Mouse (Mus musculus) fat pad, adult 2 months (tissue): ENCODE data around the gene Pola2.

Experiments
- DNase-seq: peaks from one replicate; pipeline ENCODE4 v3.0.0-alpha.2; 2011; ENCODE audit warnings: low read depth, low spot score; ENCODE audit errors: extremely low read depth

The Pola2 gene

DNA sequence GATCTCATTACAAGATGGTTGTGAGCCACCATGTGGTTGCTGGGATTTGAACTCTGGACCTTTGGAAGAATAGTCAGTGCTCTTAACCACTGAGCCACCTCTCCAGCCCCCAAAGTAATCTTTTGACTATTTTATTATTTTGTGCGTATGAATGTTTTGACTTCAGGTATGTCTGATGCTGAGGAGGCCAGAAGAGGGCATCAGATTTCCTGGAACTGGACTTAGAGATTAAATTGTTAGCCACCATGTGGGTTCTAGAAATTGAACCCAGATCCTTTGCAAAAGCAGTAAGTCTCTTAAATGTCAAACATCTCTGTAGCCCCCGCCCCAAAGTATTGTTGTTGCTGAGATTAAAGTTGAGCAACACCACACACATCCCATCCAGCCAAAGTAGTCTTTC lies 1.9 kb upstream of the Pola2 start:
- no peak for DNase-seq

DNA sequence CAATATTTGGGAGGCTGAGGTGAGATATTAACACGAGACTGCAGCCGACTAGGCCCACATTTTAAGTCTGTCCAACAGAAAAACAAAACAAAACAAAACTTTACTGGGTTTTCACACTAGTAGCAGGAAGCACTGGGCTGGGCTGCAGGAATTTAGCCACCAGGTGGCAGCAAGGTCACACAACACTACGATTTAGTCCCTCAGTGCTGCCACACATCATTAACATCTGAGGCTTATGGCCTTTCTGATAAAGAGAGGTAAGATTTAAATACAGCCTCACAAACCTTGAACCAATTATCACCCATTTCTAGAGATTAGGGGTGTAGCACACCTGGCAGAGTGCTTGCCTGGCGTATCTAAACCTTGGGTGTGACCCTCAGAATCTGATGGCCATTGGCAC lies 1.3 kb upstream of the Pola2 start:
- DNase-seq = no peak

DNA sequence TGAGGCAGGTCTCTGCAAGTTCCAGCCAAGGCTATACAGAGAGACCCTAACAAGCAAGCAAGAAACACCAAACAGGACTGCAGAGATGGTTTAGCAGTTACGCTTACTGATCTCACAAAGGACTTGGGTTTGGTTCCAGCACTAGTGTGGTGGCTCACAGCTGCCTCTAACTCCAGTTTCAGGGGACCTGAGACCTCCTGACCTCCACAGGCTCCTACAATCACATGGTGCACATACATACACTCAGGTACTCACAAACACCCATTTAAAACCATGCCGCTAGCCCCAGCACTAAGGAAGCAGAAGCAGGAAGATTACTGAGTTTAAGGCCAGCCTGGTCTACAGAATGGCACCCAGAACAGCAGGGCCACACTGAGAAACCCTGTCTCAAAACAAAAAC lies 802 bp upstream of the Pola2 start:
- no peak for DNase-seq

DNA sequence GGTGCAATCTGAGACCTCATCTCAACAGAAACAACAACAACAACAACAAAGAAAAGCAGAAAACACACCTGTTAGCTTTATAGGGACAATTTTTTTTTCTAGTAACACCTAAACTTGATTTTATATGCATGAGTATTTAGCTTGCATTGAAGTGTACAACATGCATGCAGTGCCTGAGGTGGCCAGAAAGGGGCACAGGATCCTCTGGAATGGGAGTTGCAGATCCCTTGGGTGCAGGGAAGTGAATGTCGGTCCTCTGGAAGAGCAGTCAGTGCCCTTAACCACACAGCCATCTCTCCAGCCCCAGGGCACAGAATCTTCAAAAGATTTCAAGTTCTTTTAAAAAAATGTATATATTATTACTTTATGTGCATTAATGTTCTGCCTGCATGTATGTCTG lies 1.4 kb downstream of the Pola2 start:
- no peak for DNase-seq

DNA sequence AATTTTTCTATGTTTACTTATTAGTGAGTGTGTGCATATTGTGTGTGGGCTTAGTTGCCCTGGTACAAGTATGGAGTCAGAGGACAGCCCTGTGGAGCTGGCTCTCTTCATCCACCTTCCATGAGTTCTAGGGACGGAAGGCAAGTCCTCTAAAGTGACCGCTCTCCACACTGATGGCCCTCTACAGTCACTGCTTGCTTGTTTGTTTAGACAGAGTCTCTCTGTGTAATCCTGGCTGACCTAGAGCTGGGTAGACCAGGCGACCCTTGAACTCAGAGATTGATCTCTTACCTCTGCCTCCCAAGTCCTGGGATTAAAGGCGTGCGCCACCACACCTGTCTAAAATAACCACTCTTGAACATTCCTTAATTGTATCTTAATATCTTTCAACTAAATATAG lies 6.6 kb downstream of the Pola2 start:
- no peak for DNase-seq

DNA sequence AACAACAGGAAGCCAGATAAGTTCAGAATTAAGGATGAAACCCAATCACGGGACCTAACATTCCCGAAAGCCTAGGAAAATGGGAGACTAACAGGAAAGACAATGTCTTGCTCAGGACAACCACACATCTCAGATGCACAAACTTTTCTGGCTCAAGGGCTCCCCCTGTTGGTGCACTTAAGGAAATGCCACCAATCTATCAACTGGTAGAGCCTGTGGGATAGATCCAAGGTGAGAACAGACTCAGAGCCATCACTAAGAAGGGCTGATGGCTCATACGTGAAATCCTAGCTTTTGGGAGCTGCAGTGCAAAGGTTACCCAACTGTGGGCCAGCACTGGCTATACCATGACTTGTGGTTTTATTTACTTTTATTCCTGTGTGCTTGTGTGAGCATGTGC lies 7.3 kb downstream of the Pola2 start:
- DNase-seq = no peak

DNA sequence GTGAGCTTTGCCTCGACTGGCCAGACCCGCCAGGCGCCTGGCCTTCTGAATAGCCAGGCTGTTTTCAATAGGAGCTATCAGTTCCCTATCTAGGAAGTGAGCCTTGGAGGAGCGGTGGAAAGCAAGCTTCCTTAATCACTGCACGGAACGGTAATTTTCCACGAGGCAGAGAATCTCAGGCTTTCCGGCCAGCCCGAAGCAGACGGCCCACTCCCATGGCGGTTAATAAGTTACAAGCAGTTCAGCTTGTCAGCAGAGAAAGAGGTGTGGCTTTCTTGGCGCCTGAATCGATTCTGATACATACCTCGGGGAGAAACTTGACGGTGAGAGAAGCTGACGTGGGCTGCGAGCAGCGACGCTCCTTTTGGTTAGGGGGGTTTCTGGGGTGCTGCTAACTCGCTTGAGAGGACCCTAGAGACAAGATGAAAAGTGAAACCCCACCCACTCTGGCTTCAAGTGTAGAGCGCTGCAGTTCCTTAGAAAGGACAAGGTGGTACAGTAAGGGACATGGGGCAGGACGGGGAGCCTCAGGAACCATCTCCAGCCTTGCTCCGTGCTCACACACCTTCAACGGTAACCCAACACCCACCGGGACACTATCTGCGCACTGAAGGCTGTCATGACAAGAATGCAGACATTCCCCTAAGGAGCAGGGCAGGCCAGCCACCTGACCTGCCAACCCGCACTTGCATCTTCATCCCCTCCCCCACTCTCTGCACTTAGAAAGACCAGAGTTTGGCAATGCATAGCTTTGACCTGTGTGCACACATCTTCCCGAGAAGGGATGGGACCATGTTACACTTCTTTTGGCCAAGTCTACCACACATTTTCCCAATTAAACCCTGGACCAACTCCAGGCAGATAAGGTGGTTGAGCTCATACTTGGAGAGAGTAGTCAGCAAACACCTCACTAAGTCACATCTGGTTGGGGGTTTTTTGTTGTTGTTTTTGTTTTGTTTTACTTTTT lies 8.0 kb downstream of the Pola2 start:
- no peak for DNase-seq

DNA sequence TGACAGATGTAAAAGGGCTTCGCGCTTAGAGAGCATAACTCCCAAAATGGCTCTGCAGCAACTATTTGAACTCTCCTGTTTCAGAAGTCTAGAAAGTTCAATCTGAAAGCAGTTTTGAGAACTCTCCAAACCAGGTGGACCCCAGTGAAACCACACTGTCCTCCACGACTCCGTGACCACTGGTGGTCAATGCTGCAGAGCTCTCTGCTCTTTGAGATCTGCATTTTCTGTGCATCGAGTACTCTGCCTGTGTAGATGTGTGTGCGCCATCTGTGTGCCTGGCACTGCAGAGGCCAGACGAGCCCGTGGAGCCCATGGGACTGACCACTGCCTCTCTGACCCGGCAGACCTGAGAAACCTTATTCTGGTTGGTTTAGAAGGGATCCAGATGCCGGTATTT lies 9.1 kb downstream of the Pola2 start:
- DNase-seq = no peak

DNA sequence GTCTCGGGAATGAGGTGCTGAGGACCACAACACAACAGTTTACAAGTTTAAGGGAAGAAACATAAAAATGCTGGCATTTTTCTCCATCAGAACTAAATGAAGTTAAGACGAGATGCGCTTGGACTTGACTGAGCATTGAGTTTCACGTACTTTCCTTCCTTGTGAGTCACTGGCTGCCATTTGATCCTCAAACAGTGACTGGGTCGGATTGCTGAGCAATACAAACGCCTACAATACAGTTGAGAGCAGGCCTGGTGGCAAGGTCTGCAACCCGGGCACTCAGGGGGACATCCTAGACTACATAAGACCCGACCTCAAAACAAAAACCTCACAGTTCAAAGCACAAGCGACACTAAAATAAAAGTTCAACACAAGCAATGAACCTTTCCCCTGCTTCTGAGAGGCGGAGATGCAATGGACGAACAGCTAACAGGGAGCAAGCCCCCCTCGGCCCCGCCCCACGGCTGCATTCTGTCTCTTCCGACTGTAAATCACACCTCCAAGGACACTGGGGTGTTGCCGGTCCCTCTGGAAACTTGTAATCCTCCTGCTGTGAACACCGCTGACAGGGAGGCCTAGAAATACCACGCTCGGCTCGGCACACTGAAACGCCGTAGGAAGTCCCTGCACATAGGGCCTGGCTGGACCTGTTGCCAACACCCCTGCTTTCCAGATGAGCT lies 9.8 kb downstream of the Pola2 start:
- no peak for DNase-seq

DNA sequence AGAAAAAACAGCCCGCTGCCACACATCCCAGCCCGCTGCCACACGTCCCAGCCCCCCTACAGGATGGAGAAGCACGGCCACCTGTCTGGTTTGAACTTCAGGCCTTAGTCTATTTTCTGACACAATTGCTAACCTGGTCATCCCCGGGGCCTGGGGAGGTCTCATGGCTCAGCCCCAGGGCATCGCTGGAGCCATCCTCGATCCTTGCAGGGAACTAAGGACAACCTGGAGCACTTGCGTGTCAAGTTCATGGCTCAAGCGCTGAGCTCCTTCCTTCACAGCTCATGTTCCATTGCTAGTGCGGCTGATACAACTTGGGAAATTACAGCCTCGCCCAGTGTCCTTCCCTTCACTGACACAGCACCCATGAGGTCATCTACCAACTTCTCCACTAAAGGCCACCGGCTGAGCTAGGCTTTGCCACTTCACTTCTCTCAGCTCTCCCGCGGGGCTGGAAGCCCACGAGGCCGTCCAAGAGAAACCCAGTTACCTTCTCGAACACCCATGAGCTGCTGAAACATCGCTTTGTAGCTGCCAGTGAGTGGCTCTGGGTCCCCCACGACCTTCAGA lies 10.7 kb downstream of the Pola2 start:
- no peak for DNase-seq

DNA sequence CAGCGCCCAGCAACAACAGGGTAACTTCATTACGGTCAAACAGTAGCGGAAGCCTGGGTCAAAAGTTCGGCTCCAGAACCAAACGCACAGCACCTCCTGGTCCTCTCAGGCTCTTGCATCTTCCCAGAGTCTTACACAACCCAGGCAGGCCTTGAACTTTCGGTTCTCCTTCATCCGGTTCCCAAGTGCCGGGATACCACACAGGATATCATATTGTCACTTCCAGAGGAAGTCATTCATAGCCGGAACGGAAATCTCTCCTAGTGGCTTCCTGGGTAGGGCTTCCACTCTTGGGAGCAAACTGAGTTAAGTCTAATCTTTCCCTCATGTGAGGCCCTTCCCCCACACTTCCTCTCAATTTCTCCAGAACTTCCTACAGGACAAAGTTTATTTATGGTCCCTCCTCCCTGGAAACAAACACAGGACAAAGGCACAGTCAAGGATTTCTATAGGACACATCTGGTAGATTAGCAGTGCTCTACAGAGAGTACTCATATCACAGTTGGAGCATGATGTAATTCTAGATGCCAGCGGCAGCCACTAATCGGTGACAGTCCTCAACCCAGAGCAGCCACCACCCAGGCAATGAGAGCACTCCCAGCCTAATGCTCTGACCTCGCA lies 11.8 kb downstream of the Pola2 start:
- no peak for DNase-seq

DNA sequence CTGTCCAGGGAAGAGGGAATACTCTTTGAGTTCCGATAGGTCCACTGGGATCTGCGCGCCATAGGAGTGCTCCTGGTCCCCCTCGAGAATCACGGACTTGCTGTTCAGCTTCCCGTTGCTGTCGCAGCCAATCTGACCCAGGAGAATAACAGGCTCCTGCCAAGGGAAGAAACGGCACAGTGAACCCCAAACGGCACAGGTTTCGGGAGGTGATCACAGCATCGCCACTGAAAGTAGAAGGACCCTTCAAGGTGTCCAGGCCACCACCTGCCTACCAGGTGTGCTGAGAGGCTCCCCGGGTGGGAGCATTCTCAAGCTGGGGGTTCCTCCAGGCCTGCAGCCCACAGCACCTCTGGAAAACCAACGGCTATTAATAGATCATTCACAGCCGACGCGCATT lies 12.4 kb downstream of the Pola2 start:
- no peak for DNase-seq

DNA sequence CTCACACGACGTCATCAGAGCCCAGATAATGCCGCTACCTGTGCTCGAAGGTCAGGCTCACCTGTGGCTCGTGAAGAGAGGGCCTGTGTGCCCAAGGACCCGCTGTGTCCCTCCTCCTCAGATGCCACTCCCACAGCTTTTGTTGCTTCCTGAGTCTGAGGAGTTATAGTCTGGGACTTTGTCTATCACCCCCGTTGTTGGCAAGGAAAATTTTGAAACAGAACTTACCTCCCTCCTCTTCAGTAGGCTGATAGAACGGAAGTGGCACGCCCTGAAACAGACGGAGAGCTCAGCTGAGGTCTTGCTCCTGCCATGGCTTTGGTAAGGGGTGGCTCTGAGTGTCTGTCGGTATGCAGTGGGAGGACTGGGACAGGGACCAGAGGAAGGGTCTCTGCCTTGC lies 13.8 kb downstream of the Pola2 start:
- DNase-seq = no peak

DNA sequence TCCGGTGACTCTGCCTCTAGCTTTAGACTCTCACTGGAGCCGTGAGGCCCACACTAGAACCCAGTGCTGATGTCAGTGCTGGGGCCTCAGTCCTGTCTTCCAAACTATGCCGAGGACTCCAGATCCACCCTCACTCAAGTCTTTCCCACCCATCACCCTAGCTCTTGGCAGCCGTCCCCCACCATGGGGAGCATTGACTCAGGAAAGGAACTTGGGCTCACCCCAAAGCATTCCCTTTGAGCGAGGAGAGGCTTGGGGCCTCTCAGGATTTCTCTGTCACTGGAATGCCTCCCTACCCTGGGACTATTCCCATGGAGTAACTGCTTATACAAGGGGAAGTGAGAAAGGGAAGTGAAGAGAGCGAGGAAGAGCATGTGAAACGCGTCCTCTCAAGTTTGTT lies 18.1 kb downstream of the Pola2 start:
- DNase-seq = no peak

DNA sequence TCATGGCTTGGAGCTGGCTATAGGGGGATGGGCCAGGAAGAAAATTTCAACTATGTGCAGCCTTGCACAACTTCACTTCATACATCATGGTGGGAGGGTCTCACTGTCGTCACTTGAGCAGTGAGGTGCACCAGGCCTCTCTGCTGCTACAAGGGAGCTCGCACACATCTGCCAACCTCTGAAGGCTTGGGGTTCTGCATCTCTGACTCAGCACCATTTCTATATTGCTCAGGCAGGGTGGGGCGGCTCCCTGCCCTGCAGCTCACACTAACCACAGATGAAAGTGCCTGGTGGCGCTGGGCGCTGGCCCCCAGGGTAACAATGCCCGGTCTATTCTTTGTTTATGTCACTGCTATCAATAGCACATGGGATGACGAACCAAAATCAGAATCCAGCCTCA lies 19.0 kb downstream of the Pola2 start:
- DNase-seq = no peak

DNA sequence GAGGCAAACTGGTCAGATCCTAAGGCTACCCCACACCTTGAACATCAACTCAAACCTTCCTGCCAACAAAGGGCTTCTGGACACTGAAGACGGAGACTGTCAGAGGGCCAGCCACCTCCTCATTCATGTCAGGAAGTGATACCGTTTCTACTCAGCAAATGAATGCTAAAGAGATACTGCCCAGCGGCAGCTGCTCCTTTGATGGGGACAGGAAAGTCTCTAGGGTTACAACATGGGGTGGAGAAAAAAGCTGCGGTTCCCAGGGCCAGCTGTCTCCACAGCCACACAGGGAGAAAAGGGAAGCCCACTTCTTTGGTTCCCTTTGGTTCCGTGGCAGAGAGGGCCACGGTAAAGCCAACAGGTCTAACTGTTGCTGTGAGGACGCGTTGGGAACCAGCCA lies 19.9 kb downstream of the Pola2 start:
- DNase-seq = no peak

DNA sequence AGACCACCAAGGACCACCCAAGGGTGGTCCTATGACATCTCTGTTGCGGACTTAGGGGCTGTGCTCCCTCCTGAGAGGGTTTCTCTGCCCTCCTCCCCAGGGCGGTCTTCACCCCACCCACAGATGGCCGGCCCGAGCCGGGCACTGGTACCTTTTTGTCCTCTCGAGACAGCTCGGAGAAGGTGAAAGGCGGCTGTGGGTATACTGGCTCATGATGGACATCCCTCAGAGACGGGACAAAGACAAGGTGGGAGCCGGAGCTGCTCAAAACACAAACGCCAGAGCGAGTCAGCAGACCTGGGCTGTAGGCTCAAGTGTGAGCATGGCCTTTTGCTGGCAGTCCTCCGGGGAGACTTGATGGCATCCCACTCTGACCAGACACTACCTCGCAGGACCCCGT lies 20.6 kb downstream of the Pola2 start:
- DNase-seq = no peak

DNA sequence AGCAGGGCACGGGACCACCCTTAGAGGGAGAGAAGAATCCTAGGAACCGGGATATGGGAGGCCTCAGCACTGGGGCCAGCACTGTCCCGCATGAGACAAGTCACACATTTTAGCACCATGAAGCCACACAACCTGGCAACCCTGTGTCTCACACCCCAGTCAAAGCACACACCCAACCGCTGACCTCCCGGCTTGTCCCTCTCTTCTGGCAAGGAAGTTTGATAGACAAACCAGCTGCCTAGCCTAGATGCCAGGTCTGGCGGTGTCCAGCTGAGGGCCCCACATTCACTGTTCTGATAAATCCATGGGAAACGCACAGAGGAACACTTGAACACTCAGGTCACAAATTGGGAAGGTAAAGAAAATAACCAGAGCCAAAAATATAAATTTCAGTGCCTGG lies 21.4 kb downstream of the Pola2 start:
- no peak for DNase-seq

DNA sequence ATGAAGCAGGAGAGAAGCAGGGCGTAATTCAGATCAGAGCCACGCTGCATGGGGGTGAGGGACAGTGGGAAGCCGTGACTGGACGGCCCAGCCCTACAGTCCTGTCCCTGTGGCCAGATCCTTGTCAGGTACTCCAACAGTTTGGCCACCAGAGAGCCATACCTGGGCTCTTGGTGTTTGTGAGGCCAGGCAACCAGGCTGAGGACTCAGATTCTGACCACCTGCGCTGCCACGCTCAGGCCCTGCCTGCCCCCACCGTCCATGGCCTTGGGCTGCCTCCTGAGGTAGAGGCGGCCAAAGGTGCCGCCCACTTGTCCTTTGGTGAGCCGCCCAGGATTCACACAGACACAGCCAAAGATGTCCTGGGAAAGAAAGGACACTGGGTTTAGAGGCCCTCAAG lies 23.3 kb downstream of the Pola2 start:
- DNase-seq = no peak

DNA sequence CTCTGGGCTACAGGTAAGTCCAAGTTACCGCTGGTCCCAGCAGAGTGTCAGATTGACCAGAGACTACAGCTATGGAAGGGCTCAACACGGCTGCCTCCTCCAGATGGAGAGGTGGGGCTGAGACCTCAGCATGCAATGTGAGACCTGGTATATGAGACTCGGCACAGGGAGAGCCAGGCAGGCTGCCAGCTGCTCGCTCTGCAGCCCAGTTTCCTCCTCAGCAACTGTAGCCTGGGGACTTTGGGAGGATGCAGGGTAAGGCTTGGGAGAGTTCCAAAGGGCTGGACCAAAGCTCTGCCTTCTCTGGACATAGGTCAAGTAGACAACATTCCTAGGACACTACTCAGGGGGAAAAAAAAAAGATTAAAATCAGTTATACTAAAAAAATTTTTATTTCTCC lies 23.8 kb downstream of the Pola2 start:
- no peak for DNase-seq

DNA sequence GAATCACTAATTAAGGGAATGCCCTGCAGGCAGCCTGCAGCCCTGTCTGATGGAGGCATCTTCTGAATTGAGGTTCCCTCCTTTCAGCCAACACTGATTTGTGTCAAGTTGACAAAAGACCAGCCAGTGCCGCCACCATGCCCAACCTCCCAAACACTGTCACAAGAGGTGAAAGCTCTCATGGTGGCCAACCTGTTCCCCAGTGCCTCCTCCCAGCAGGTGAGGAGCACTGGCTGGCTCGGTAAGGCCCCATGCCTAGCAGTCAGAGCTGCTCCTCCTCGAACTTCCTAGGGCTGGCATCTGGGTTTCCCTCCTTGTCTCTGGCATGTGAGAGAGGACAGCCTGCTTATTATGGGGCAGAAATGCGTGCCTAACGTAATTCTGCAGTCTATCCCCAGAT lies 24.3 kb downstream of the Pola2 start:
- DNase-seq = no peak

DNA sequence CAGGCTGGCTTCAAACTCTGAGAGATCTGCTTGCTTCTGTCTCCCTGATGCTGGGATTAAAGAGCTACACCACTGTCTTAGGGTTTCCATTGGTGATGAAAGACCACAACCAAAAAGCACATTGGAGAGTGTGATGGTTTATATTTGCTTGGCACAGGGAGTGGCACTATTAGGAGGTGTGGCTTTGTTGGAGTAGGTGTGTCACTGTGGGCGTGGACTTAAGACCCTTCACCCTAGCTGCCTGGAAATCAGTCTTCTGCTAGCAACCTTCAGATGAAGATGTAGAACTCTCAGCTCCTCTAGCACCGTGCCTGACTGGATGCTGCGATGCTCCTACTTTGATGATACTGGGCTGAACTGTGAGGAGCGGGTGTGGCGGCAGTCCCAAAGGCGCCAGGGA lies 25.5 kb downstream of the Pola2 start:
- DNase-seq = no peak
